Mouse (Mus musculus) thymus, adult 2 months (tissue): ENCODE data around the gene Cul7.

Experiments used
- CTCF ChIP-seq: fragments of 200-500 bp; IDR thresholded peaks from 2 replicates; pipeline ENCODE4 v1.5.1; 2012; ENCODE audit warnings: mild to moderate bottlenecking, control low read depth, low read length, moderate library complexity, borderline replicate concordance; ENCODE audit not compliant: control insufficient read depth, poor library complexity, insufficient read depth; ENCODE audit errors: extremely low read depth
- POLR2A ChIP-seq: fragments of 200-500 bp; IDR thresholded peaks from 2 replicates; pipeline ENCODE4 v1.6.1; 2012; ENCODE audit warnings: mild to moderate bottlenecking, low read length, control low read depth, moderate library complexity; ENCODE audit not compliant: control insufficient read depth, poor library complexity, insufficient read depth; ENCODE audit errors: extremely low read depth

DNA sequence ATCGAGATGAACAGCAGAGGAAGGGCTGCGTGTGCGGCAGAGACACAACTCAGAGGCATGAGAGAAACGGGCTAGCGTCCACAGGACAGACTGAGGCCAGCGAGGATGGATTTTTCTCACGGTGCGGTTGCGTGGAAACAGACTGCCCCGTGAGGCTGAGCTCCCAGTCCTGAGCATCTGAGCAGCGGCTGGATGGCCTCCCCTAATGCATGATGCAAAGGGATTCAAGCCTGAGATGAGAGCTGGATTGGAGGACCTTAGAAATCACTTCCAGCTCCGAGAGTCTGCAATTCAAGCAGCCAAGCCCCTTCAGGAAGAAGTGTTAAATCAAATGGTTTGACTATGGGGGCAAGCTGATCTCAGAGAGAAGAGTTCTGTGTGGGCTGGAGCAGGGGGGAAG lies 51.4 kb downstream of the Cul7 start:
- TF ChIP-seq CTCF (no peak), POLR2A (no peak)
